Mouse (Mus musculus) ES-Bruce4 (cell line): ENCODE measurements around the gene Gpc5.

ENCODE experiments used
- CTCF ChIP-seq: IDR thresholded peaks from one replicate; pipeline ENCODE4 v1.8.1; 2011; ENCODE audit warnings: low read depth, low read length
- POLR2A ChIP-seq: IDR thresholded peaks from one replicate; pipeline ENCODE4 v1.8.1; 2011; ENCODE audit warnings: low read length; ENCODE audit not compliant: insufficient read depth

DNA sequence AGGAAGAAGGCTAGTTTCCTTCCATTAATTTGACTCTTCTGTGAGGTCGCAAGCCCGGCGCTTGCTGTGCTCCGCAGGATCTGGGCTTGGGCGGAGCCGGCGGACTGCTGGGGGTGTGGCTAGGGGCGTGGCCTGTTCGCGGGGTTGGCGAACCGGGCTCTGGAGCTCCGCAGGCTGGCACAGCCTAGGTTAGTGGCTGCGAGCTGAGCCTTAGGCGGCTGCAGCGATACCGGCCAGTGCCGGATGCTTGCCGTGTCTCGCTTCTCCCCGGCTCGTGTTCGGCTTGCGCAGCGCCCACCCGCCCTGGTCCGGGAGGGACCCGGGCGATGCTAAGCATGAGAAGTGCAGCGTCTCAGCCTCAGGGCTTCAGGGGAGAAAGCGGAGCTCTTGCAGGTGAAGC is at the start of gene Gpc5:
- TF ChIP-seq POLR2A (no peak), CTCF (no peak)
